Mouse (Mus musculus) ES-E14 (cell line): ENCODE results near the gene Nktr.

ENCODE experiments used
- HCFC1 ChIP-seq: IDR thresholded peaks from 2 replicates; pipeline ENCODE4 v1.6.1; 2012; ENCODE audit warnings: low read length, inconsistent platforms, borderline replicate concordance; ENCODE audit not compliant: insufficient read depth
- ZC3H11A ChIP-seq: IDR thresholded peaks from 2 replicates; pipeline ENCODE4 v1.6.1; 2012; ENCODE audit warnings: low read depth, mild to moderate bottlenecking, inconsistent platforms, low read length, borderline replicate concordance
- ZNF384 ChIP-seq: IDR thresholded peaks from 2 replicates; pipeline ENCODE4 v1.6.1; 2012; ENCODE audit warnings: low read depth, low read length, inconsistent platforms

- TF ChIP-seq ZNF384 (no peak), ZC3H11A (no peak), HCFC1 (no peak)
Observed at GRCm38 (mm10) chr9:121754624-121755023, 35.7 kb downstream of the Nktr start.
